Mouse (Mus musculus) cerebellum, adult 2 months (tissue): ENCODE measurements at regions not wholly inside any gene's neighbourhood (a gene's known extent, or its start where the extent isn't known, plus 50 kb on each side); places are given as distances from the start of the nearest gene placed in this dataset.
"Not testable (repeated sequence)": the region's sequence is repeated elsewhere in the genome, so short reads cannot be mapped to it uniquely, and the experiment has no call there.

Source experiments
- DNase-seq, 2 experiments: peaks; one replicate each; pipeline ENCODE4 v3.0.0; 2021
- H3K27ac ChIP-seq: fragments of 200-500 bp; 2 replicates; pipeline ENCODE4 v1.5.1; 2012; ENCODE audit warnings: low read length, control low read depth, inconsistent platforms; ENCODE audit not compliant: insufficient read depth
- H3K27me3 ChIP-seq: fragments of 200-500 bp; 2 replicates; pipeline ENCODE4 v1.6.1; 2012; ENCODE audit warnings: inconsistent platforms, mild to moderate bottlenecking, low read length, moderate library complexity; ENCODE audit not compliant: control insufficient read depth, insufficient read depth
- H3K4me1 ChIP-seq: fragments of 200-500 bp; 2 replicates; pipeline ENCODE4 v1.6.1; 2011; ENCODE audit warnings: low read length; ENCODE audit not compliant: control insufficient read depth, insufficient read depth
- H3K4me3 ChIP-seq: fragments of 200-500 bp; replicated peaks from 2 replicates; pipeline ENCODE3; 2011; ENCODE audit warnings: mild to moderate bottlenecking, low read depth, low read length, control low read depth; ENCODE audit not compliant: insufficient read depth
- CTCF ChIP-seq: fragments of 200-500 bp; IDR thresholded peaks from 2 replicates; pipeline ENCODE4 v1.5.1; 2011; ENCODE audit warnings: low read depth, mild to moderate bottlenecking, control low read depth, low read length, moderate library complexity, borderline replicate concordance; ENCODE audit not compliant: insufficient read depth
- POLR2A ChIP-seq: fragments of 200-500 bp; IDR thresholded peaks from 2 replicates; pipeline ENCODE4 v1.6.1; 2011; ENCODE audit warnings: low read length, control low read depth, borderline replicate concordance; ENCODE audit not compliant: insufficient read depth
- whole genome bisulfite sequencing: fragments of 180-500 bp; shearing (Covaris S2); methylation state at CpG from one replicate; pipeline ENCODE4 v1.1.7; 2018; 5-methylcytosine and 5-hydroxymethylcytosine counted together

- no peak for DNase-seq
- 78% methylated on average over 2 of the region's 2 CpGs for WGBS
Observed at GRCm38 (mm10) chr15:9954941-9955340, 206.3 kb upstream of the Spef2 start.

DNA sequence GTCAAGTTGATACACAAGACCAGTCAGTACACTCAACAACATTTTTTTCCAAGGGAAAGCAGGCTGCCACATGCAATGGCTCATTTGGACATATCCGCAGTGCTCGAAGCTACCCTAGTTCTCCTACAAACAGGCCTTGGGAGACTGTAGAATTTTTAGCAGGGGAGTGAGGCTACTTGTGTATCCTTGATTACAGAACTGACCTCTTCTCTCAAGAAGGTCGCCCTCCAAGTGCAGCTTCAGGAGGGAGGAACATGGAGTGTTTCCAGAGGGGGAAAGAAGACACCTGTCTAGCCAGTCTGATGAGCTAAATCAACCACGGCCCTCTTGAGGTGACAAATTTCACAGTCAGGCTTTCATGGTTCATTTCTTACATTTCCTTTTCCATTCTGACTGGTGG, 202.0 kb upstream of the Prlr start:
- no peak for TF ChIP-seq POLR2A
- no peak for TF ChIP-seq CTCF
- Histone ChIP-seq H3K4me3 (no peak overlapping the region), H3K4me1 (no peaks in the 10 kb centered on the region), H3K27ac (no peak overlapping the region), H3K27me3 (no peaks in the 10 kb centered on the region)
- WGBS = 72% methylated on average over 4 of the region's 4 CpGs
- DNase-seq = no peak

More at GRCm38 (mm10) chr15:9954941-9955340, 206.3 kb upstream of the Spef2 start:
- H3K4me3 ChIP-seq = no peak overlapping the region
- TF ChIP-seq POLR2A (no peak), CTCF (no peak)
- no peaks in the 10 kb centered on the region for H3K4me1 ChIP-seq
- no peak overlapping the region for H3K27ac ChIP-seq
- no peaks in the 10 kb centered on the region for H3K27me3 ChIP-seq

DNA sequence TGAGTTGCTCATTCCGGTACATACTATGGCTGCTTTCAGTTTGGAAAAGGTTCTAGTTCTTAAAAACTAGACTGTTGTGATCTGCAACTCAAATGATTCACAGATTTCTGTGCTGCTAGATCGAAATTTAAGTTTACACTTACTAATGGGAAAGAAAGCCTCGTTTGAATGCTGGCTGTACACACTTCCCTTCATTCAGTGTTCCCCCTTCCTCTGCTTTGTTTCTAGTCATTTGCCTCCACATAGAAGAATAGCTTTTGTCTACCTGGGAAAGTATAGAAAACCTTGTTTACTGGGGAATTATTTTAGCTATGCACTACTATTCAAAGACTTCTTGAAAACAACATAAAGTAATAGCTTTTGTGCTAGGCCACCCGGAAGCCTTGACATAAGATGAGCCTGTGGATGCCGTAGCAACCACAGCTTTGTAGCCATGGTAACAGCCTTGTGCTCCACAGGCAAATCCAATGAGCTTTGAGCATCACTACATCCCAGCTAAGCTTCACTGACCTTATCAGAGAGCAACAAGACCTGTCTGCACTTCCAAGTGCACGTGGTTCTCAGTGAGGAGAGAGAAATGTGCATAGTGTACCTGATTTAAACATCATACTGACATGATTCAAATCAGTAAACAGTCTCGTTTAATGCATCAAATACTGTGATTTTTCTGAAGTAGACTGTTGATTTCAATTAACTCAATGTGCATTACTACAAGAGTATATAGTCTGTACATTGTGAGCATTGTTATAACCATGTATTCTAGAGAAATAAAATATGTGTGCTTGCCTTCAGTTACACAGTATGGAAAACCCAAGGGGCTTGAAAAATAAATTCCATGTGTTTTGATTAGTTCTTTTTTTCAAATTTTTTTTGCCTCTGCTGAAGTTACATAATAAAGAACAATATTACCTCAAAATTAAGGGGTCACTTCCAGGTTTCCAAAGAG, 165.5 kb upstream of the Prlr start:
- 37% methylated on average over 7 of the region's 7 CpGs for WGBS
- H3K4me1 ChIP-seq = no peaks in the 10 kb centered on the region
- H3K27me3 ChIP-seq = no peaks in the 10 kb centered on the region
- H3K27ac ChIP-seq = no peak overlapping the region
- no peak overlapping the region for H3K4me3 ChIP-seq
- no peak for DNase-seq
- TF ChIP-seq POLR2A (no peak), CTCF (no peak)

DNA sequence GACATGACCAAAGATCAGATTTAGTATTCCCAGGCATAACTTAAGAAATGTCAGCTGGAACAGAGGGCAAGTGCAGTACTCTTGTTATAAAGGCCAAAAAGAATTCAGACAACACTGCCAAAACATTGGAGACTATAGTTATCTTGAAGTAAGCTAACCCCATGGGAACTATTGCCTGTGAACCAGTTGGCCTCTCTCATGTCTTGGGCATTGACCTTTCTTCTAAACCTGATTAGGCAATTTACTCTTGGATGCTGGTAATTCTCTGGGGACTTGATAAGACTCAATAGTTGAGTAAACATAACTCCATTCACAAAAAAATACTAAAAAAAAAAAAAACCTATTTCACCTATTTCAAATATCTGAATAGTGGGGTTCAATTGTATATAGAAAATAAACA, 159.8 kb upstream of the Prlr start:
- Histone ChIP-seq H3K27ac (no peak overlapping the region), H3K4me1 (no peaks in the 10 kb centered on the region)
- no peak for TF ChIP-seq CTCF
- TF ChIP-seq POLR2A = no peak

GRCm38 (mm10) chr15:10029902-10030301, 147.1 kb upstream of the Prlr start:
- TF ChIP-seq CTCF (no peak), POLR2A (no peak)
- no peak for DNase-seq
- no peak overlapping the region for H3K4me3 ChIP-seq
- 94% methylated on average over 4 of the region's 4 CpGs for WGBS
- no peak overlapping the region for H3K27ac ChIP-seq
- no peaks in the 10 kb centered on the region for H3K27me3 ChIP-seq
- no peaks in the 10 kb centered on the region for H3K4me1 ChIP-seq

More for the DNA sequence above, 159.8 kb upstream of the Prlr start:
- H3K4me3 ChIP-seq = no peak overlapping the region
- H3K27me3 ChIP-seq = no peaks in the 10 kb centered on the region
- no peak for DNase-seq

GRCm38 (mm10) chr15:10035561-10035960, 141.5 kb upstream of the Prlr start:
- 71% methylated on average over 1 of the region's 1 CpGs for WGBS
- H3K4me1 ChIP-seq = no peaks in the 10 kb centered on the region
- TF ChIP-seq CTCF (no peak), POLR2A (no peak)

DNA sequence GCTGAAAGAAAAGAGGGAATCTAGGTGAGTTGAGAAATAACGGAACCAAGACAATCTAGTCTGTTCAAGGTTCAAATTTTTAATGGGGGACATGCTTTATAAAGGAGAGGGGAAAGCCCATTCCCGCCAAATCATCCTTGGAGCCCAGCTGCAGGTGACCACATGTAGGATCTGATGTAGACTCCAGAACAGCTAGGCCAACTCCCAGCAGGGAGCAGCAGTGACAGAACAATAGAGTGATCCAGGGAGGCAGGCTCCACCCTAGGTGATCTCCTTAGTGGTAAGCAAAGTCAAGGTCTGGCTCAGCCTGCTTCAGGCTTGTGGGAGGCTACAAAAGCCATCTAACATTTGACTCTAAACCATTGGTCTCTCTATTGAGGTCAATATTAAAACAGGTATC, 140.5 kb upstream of the Prlr start:
- not testable (repeated sequence) for H3K27ac ChIP-seq, H3K4me3 ChIP-seq, H3K4me1 ChIP-seq, H3K27me3 ChIP-seq, DNase-seq
- WGBS = 61% methylated on average over 2 of the region's 2 CpGs

More at GRCm38 (mm10) chr15:10035561-10035960, 141.5 kb upstream of the Prlr start:
- H3K27ac ChIP-seq = no peak overlapping the region
- no peak overlapping the region for H3K4me3 ChIP-seq
- no peak for DNase-seq
- no peaks in the 10 kb centered on the region for H3K27me3 ChIP-seq

DNA sequence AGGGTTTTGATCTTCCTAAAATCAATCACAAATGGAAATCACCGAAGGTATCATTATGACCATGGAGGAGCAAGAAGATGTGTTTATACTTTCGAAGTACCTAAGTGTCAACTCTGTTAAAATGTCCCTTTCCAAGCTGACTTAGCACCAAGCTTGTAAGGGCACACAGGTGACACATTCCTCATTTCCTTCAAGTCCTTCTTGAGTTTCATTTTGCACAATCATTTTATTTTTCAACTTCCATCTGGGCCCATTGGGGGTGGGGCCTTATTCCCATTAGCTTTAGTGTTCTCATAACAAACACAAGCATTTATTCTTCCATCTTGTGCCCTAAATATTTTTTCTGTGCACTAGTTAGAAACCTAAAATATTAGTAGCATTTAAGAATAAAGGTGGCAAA, 103.5 kb upstream of the Prlr start:
- DNase-seq = no peak
- WGBS = 95% methylated on average over 2 of the region's 2 CpGs
- Histone ChIP-seq H3K27ac (no peak overlapping the region), H3K4me3 (no peak overlapping the region), H3K4me1 (no peaks in the 10 kb centered on the region), H3K27me3 (no peaks in the 10 kb centered on the region)
- TF ChIP-seq CTCF = no peak
- no peak for TF ChIP-seq POLR2A
